Comparison of ENCODE assay signal across 19 mouse cellular contexts in genomic region chr4:59817790-59818189, GRCm38 (mm10). TPM values are rescaled to one million over a fixed set of nuclear protein-coding genes. Genes with fewer than 3 reads are reported as not detected.
DNase-seq lines count a peak whose midpoint lies in the region; ATAC-seq and TF ChIP-seq lines count a peak whose summit lies in the region.
"Had no signal": no experiment of that assay in that cellular context is flagged by ENCODE, and none has a peak within 500 bp of the region (broad histone marks: within the 10 kb centered on the region; RNA-seq: fewer than 3 reads in every experiment).

No protein-coding gene starts in this region.

- H3K27ac ChIP-seq in cerebellum, adult 2 months (ENCODE audit: insufficient read depth, low read length), result peak overlapping the region; percentile 69
- peak overlapping the region; percentile 36; the same call in 1 of the 2 replicates for H3K27ac ChIP-seq in hindbrain, embryonic 13.5 days
- H3K27ac ChIP-seq in hindbrain, embryonic 16.5 days (ENCODE audit: low read depth, low read length), result no peak overlapping the region
- H3K27ac ChIP-seq in midbrain, embryonic 10.5 days (replicated peaks), result peak overlapping the region; percentile 17; the same call in 1 of the 2 replicates
- no peak overlapping the region for H3K27ac ChIP-seq in midbrain, embryonic 13.5 days
- no peak overlapping the region for H3K27ac ChIP-seq in liver, embryonic 14.5 days
- H3K27ac ChIP-seq: hindbrain, embryonic 15.5 days; stomach, embryonic 15.5 days had no signal

- no peak overlapping the region for H3K9ac ChIP-seq in hindbrain, embryonic 13.5 days
- H3K9ac ChIP-seq in hindbrain, embryonic 16.5 days (ENCODE audit: low read depth, low read length), result no peak overlapping the region
- H3K9ac ChIP-seq in midbrain, embryonic 13.5 days (replicated peaks), result no peak overlapping the region
- no peak overlapping the region for H3K9ac ChIP-seq in liver, embryonic 14.5 days (replicated peaks)
- H3K9ac ChIP-seq: hindbrain, embryonic 15.5 days; stomach, embryonic 15.5 days had no signal

- WGBS in cerebellum, adult 2 months, result 71% methylated on average over 5 of the region's 5 CpGs
- 71% methylated on average over 5 of the region's 5 CpGs for WGBS in hindbrain, embryonic 13.5 days
- WGBS in hindbrain, embryonic 16.5 days, result 68% methylated on average over 5 of the region's 5 CpGs
- WGBS in midbrain, embryonic 10.5 days, result 80% methylated on average over 5 of the region's 5 CpGs
- WGBS in midbrain, embryonic 13.5 days, result 76% methylated on average over 5 of the region's 5 CpGs
- WGBS in liver, embryonic 14.5 days (ENCODE audit: insufficient replicate concordance), result 33% methylated on average over 5 of the region's 5 CpGs

- no peak for TF ChIP-seq CTCF in cerebellum, adult 2 months (IDR thresholded peaks at IDR 0.05; ENCODE audit: borderline replicate concordance, insufficient read depth, low read depth, low read length)
- TF ChIP-seq CTCF in liver, embryonic 14.5 days (IDR thresholded peaks at IDR 0.05; ENCODE audit: low read depth), result no peak

- H3K4me1 ChIP-seq in cerebellum, adult 2 months (ENCODE audit: control insufficient read depth, insufficient read depth, low read length), result peaks cover 58% of the 10 kb centered on the region
- peaks cover 32% of the 10 kb centered on the region for H3K4me1 ChIP-seq in hindbrain, embryonic 13.5 days (replicated peaks)
- H3K4me1 ChIP-seq in hindbrain, embryonic 16.5 days (ENCODE audit: control insufficient read depth, insufficient read depth, low read depth, low read length), result peaks cover 14% of the 10 kb centered on the region
- H3K4me1 ChIP-seq in midbrain, embryonic 10.5 days, result peaks cover 52% of the 10 kb centered on the region
- H3K4me1 ChIP-seq in midbrain, embryonic 13.5 days (replicated peaks), result peaks cover 27% of the 10 kb centered on the region
- H3K4me1 ChIP-seq in liver, embryonic 14.5 days (replicated peaks; ENCODE audit: control insufficient read depth in 2 of 2, insufficient read depth in 2 of 2, low read length in 1 of 2), result peaks cover 12 to 46% of the 10 kb centered on the region in 2 experiments

- H3K4me2 ChIP-seq in hindbrain, embryonic 13.5 days, result no peak overlapping the region
- H3K4me2 ChIP-seq in hindbrain, embryonic 16.5 days (ENCODE audit: low read length), result no peak overlapping the region
- no peak overlapping the region for H3K4me2 ChIP-seq in midbrain, embryonic 13.5 days (replicated peaks)
- no peak overlapping the region for H3K4me2 ChIP-seq in liver, embryonic 14.5 days (ENCODE audit: low read depth)
- H3K4me2 ChIP-seq: heart, embryonic 11.5 days; hindbrain, embryonic 15.5 days; stomach, embryonic 15.5 days had no signal

- no peak for ATAC-seq in hindbrain, embryonic 13.5 days (ENCODE audit: low FRiP score)
- ATAC-seq in hindbrain, embryonic 16.5 days, result no peak
- ATAC-seq in midbrain, embryonic 13.5 days, result no peak
- peak; percentile 34; the same call in 1 of the 2 replicates for ATAC-seq in liver, embryonic 14.5 days (ENCODE audit: insufficient read depth)
- ATAC-seq: midbrain, embryonic 16.5 days had no signal

- H3K27me3 ChIP-seq in cerebellum, adult 2 months (ENCODE audit: control insufficient read depth, insufficient read depth, low read length), result no peaks in the 10 kb centered on the region
- no peaks in the 10 kb centered on the region for H3K27me3 ChIP-seq in hindbrain, embryonic 13.5 days
- H3K27me3 ChIP-seq in hindbrain, embryonic 16.5 days (replicated peaks; ENCODE audit: control insufficient read depth, insufficient read depth, low read length), result no peaks in the 10 kb centered on the region
- no peaks in the 10 kb centered on the region for H3K27me3 ChIP-seq in midbrain, embryonic 10.5 days (ENCODE audit: low read depth, poor library complexity, severe bottlenecking)
- no peaks in the 10 kb centered on the region for H3K27me3 ChIP-seq in midbrain, embryonic 13.5 days
- H3K27me3 ChIP-seq in liver, embryonic 14.5 days (ENCODE audit: control insufficient read depth, insufficient read depth, low read length), result no peaks in the 10 kb centered on the region
- H3K27me3 ChIP-seq: hindbrain, embryonic 15.5 days; stomach, embryonic 15.5 days had no signal

- no peaks in the 10 kb centered on the region for H3K36me3 ChIP-seq in hindbrain, embryonic 13.5 days
- H3K36me3 ChIP-seq in hindbrain, embryonic 16.5 days (ENCODE audit: control insufficient read depth, insufficient read depth, low read length), result no peaks in the 10 kb centered on the region
- H3K36me3 ChIP-seq in midbrain, embryonic 10.5 days, result peaks cover 5% of the 10 kb centered on the region
- H3K36me3 ChIP-seq in midbrain, embryonic 13.5 days, result no peaks in the 10 kb centered on the region
- no peaks in the 10 kb centered on the region for H3K36me3 ChIP-seq in liver, embryonic 14.5 days (replicated peaks; ENCODE audit: control insufficient read depth, insufficient read depth, low read depth)
- H3K36me3 ChIP-seq: hindbrain, embryonic 15.5 days; stomach, embryonic 15.5 days had no signal

- H3K4me3 ChIP-seq in cerebellum, adult 2 months (replicated peaks; ENCODE audit: insufficient read depth, low read depth, low read length), result no peak overlapping the region
- no peak overlapping the region for H3K4me3 ChIP-seq in hindbrain, embryonic 13.5 days
- no peak overlapping the region for H3K4me3 ChIP-seq in hindbrain, embryonic 16.5 days (ENCODE audit: low read length)
- H3K4me3 ChIP-seq in midbrain, embryonic 10.5 days, result no peak overlapping the region
- H3K4me3 ChIP-seq in midbrain, embryonic 13.5 days (replicated peaks), result no peak overlapping the region
- no peak overlapping the region for H3K4me3 ChIP-seq in liver, embryonic 14.5 days (ENCODE audit: insufficient read depth in 1 of 2, low read depth in 2 of 2, low read length in 2 of 2)
- H3K4me3 ChIP-seq: hindbrain, embryonic 15.5 days; stomach, embryonic 15.5 days had no signal

- peak; percentile 43; the same call in 1 of the 2 replicates for TF ChIP-seq EP300 in liver, embryonic 14.5 days (IDR thresholded peaks at IDR 0.05; ENCODE audit: low read depth)

- H3K9me3 ChIP-seq in hindbrain, embryonic 13.5 days, result no peaks in the 10 kb centered on the region
- no peaks in the 10 kb centered on the region for H3K9me3 ChIP-seq in hindbrain, embryonic 16.5 days (ENCODE audit: control insufficient read depth, low read length)
- H3K9me3 ChIP-seq in midbrain, embryonic 10.5 days (replicated peaks), result no peaks in the 10 kb centered on the region
- H3K9me3 ChIP-seq in midbrain, embryonic 13.5 days, result no peaks in the 10 kb centered on the region
- H3K9me3 ChIP-seq in liver, embryonic 14.5 days (ENCODE audit: control insufficient read depth, low read length), result no peaks in the 10 kb centered on the region
- H3K9me3 ChIP-seq: hindbrain, embryonic 15.5 days; stomach, embryonic 15.5 days had no signal

- no peak for TF ChIP-seq POLR2A in cerebellum, adult 2 months (IDR thresholded peaks at IDR 0.05; ENCODE audit: borderline replicate concordance, insufficient read depth, low read length)

- no peak for DNase-seq in cerebellum, adult 2 months
- no peak for DNase-seq in cerebellum, postnatal 10 days
- DNase-seq in midbrain, embryonic 10.5 days (ENCODE audit: low spot score), result no peak
- no peak for DNase-seq in liver, embryonic 14.5 days (ENCODE audit: low read depth in 3 of 3, low spot score in 3 of 3)
- no peak for DNase-seq in urinary bladder, postnatal 14 days (ENCODE audit: low spot score)
- DNase-seq: cerebellum, postnatal 36 days; gastrocnemius, postnatal 36 days; heart, postnatal 14 days; kidney, adult 18-20 months; kidney, postnatal 25 days; lung, postnatal 4 days; thymus, adult 2 months had no signal

RNA-seq across cellular contexts. Expression of gene Snx30, which starts 12.2 kb away (rescaled TPM):
- 24.7 and 26.1 TPM in 2 replicates for polyA plus RNA-seq in cerebellum, adult 2 months (2012; rRNA removed)
- polyA plus RNA-seq in hindbrain, embryonic 13.5 days (2015; fragmentation: Nextera tagmentation; extraction: Ambion mirVana), result 14.2 and 14.8 TPM in 2 replicates
- polyA plus RNA-seq in hindbrain, embryonic 16.5 days (2015; fragmentation: Nextera tagmentation; extraction: Ambion mirVana), result 16.5 and 18.8 TPM in 2 replicates
- polyA plus RNA-seq in midbrain, embryonic 10.5 days (2016; fragmentation: Nextera tagmentation; extraction: Ambion mirVana), result 8.8 and 9.5 TPM in 2 replicates
- 13.7 and 14.3 TPM in 2 replicates for polyA plus RNA-seq in midbrain, embryonic 13.5 days (2015; fragmentation: Nextera tagmentation; extraction: Ambion mirVana)
- polyA plus RNA-seq in liver, embryonic 14.5 days (2012; rRNA removed), result 1.2 and 1.6 TPM in 2 replicates
- polyA plus RNA-seq in liver, embryonic 14.5 days (2014; fragmentation: Nextera tagmentation; extraction: Ambion mirVana), result 2.2 and 2.5 TPM in 2 replicates

RNA-seq across cellular contexts. Expression of gene Inip, which starts 16.4 kb away (rescaled TPM):
- 22.5 and 23.3 TPM in 2 replicates for polyA plus RNA-seq in cerebellum, adult 2 months (2012; rRNA removed)
- 69.3 and 70.9 TPM in 2 replicates for polyA plus RNA-seq in hindbrain, embryonic 13.5 days (2015; fragmentation: Nextera tagmentation; extraction: Ambion mirVana)
- polyA plus RNA-seq in hindbrain, embryonic 16.5 days (2015; fragmentation: Nextera tagmentation; extraction: Ambion mirVana), result 46.7 and 50.7 TPM in 2 replicates
- 107 and 110 TPM in 2 replicates for polyA plus RNA-seq in midbrain, embryonic 10.5 days (2016; fragmentation: Nextera tagmentation; extraction: Ambion mirVana)
- polyA plus RNA-seq in midbrain, embryonic 13.5 days (2015; fragmentation: Nextera tagmentation; extraction: Ambion mirVana), result 80.1 and 82.0 TPM in 2 replicates
- polyA plus RNA-seq in liver, embryonic 14.5 days (2012; rRNA removed), result 4.9 and 8.1 TPM in 2 replicates
- 16.7 and 17.0 TPM in 2 replicates for polyA plus RNA-seq in liver, embryonic 14.5 days (2014; fragmentation: Nextera tagmentation; extraction: Ambion mirVana)

Comparison
In these comparisons a context has a peak if more than half of its experiments do, and no peak if none do; other contexts are left out.
1. H3K27ac ChIP-seq: peak in cerebellum, adult 2 months (single experiment), hindbrain, embryonic 13.5 days (single experiment) and midbrain, embryonic 10.5 days (single experiment); none in hindbrain, embryonic 16.5 days (single experiment), midbrain, embryonic 13.5 days (single experiment) and liver, embryonic 14.5 days (single experiment).